ENCODE assay signal across 18 mouse cellular contexts in the genomic region with DNA sequence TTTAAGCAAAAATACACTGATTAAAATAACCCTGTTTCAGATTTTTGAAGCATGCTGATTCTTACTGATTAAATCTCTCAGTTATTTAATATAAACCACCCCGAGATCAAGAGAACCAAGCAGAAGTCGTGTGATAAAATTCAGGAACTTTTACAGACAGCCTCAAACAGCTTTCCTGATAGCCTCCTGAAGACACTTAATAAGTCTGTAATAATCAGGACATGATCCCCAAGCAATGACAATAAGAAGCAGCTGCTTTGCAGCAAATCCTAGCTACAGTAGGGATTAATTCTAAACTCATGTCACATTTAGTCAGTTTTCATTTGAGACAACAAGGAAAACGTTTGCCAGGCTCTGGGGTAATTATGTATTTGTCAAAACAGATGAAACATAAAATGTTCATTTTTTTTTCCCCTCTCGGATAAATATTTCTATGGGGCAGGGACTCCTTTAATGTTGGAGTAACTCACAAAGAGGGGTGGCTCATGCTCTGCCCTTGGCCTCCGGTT.
"Had no signal": no experiment of that assay in that cellular context is flagged by ENCODE, and none has a peak within 500 bp of the region (broad histone marks: within the 10 kb centered on the region; RNA-seq: fewer than 3 reads in every experiment).

No protein-coding gene starts in this region.

- H3K36me3 ChIP-seq: liver, embryonic 13.5 days; liver, embryonic 15.5 days; midbrain, embryonic 12.5 days; neural tube, embryonic 12.5 days; stomach, embryonic 15.5 days had no signal

- H3K4me1 ChIP-seq: liver, embryonic 13.5 days; liver, embryonic 15.5 days; megakaryocyte, embryonic 14.5 days; midbrain, embryonic 12.5 days; neural tube, embryonic 12.5 days; stomach, embryonic 15.5 days had no signal

- DNase-seq: liver; liver, embryonic 13.5 days; liver, postnatal 0 days; lung, adult 2 months; lung, postnatal 14 days; lung, postnatal 36 days; right cerebral cortex, postnatal 14 days; thymus, adult 2 months; thymus, postnatal 25 days; thymus, postnatal 4 days had no signal

- H3K9ac ChIP-seq: liver, embryonic 13.5 days; liver, embryonic 15.5 days; liver, postnatal 0 days; midbrain, embryonic 12.5 days; neural tube, embryonic 12.5 days; stomach, embryonic 15.5 days had no signal

- ATAC-seq: liver, postnatal 0 days had no signal

- H3K4me3 ChIP-seq: liver, embryonic 13.5 days; liver, embryonic 15.5 days; megakaryocyte, embryonic 14.5 days; midbrain, embryonic 12.5 days; neural tube, embryonic 12.5 days; stomach, embryonic 15.5 days had no signal

- H3K9me3 ChIP-seq: liver, embryonic 13.5 days; liver, embryonic 15.5 days; megakaryocyte, embryonic 14.5 days; midbrain, embryonic 12.5 days; neural tube, embryonic 12.5 days; stomach, embryonic 15.5 days had no signal

- H3K27ac ChIP-seq: liver, embryonic 13.5 days; liver, embryonic 15.5 days; macrophage; midbrain, embryonic 12.5 days; neural tube, embryonic 12.5 days; stomach, embryonic 15.5 days; stomach, postnatal 0 days had no signal

- H3K27me3 ChIP-seq: liver, embryonic 13.5 days; liver, embryonic 15.5 days; megakaryocyte, embryonic 14.5 days; midbrain, embryonic 12.5 days; neural tube, embryonic 12.5 days; stomach, embryonic 15.5 days had no signal

- H3K4me2 ChIP-seq: liver, embryonic 11.5 days; liver, embryonic 13.5 days; liver, embryonic 15.5 days; midbrain, embryonic 12.5 days; neural tube, embryonic 12.5 days; stomach, embryonic 15.5 days had no signal
